Mouse (Mus musculus): ENCODE results near the gene Rimkla. TPM values are rescaled to one million over a fixed set of nuclear protein-coding genes. Genes with fewer than 3 reads are reported as not detected.
A peak's percentile ranks its signal among the peaks of the same experiment; 100 is the strongest.

The Rimkla gene
- polyA plus RNA-seq, 1 experiment, result not detected

DNA sequence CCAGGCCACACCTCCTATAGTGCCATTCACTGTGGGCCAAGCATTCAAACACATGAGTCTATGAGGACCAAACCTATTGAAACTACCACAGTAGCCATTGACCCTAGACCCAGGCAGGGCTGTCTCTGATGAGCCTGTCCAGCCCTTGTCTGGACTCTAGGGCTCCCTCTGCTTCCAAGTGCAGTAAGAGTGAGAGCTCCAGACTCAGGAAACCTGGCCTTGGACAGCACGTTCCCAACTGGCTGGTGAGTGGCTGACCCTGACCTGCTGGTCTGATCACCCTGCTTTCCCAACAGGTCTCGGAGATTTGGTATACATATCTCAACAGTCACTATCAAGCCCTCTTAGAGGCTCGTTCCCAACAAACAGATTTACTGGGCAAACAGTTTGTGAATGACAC lies 44.6 kb downstream of the Rimkla start:
- TF ChIP-seq GATA1 (IDR thresholded peaks at IDR 0.05; ENCODE audit: low read length), result no peak

DNA sequence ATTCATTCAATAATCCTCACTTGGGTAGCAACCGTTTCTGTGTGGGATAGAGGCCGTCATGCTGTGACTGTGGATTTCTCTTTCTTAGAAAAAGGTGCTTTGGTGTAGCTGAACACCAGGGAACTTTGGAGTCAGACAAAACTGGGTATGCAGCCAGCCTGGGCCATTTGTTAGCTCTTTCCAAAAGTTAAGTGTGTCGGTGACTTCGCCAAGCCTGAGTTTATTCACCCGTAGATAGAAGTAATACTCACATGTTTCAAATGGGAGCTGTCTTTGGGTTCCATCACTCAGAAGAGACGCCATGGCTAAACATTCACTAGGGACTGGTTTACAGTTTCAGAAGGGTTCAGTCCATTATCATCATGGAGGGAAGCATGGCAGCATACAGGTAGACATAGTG lies 45.2 kb downstream of the Rimkla start:
- TF ChIP-seq GATA1 (IDR thresholded peaks at IDR 0.05; ENCODE audit: low read length), result no peak

DNA sequence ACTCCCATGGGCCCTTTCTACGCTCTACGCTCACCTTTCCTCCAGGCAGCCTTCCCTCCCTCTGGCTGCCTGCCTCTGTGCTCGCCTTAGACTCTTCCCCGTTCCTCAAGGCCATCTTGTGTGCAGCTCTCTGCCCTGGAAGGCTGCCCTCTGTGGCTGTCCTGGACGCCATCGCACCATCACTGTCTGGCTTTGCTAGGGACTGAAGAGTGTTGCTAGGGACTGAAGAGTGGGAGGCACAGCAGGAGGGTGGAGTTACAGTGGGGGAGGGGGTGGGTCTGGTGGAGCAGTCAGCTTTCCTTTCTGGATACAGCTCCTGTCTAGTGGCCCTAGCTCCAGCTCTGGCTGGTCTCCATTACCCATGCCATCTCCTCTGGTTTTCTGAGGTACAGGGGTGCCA lies 49.9 kb downstream of the Rimkla start:
- TF ChIP-seq GATA1 (IDR thresholded peaks at IDR 0.05; ENCODE audit: low read length), result no peak

DNA sequence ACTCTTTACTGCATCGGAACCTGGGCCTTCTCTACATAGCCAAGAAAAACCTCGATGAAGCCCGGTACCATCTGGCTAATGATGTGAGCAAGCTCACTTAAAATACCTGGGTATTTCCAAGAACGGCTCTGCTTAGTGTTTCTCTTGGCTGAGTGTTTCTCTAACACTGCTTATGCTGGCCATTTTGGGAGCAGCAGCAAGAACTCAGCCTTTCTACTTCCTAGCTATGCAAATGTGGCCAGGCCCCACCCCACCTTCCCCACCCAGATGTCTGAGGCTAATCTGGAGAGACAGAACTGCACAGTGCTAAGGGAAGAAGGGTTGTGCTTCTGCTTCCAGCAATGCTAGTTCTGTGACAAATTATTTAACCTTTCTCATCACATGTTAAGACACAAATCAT lies 50.6 kb downstream of the Rimkla start:
- TF ChIP-seq GATA1 (IDR thresholded peaks at IDR 0.05; ENCODE audit: low read length), result no peak

DNA sequence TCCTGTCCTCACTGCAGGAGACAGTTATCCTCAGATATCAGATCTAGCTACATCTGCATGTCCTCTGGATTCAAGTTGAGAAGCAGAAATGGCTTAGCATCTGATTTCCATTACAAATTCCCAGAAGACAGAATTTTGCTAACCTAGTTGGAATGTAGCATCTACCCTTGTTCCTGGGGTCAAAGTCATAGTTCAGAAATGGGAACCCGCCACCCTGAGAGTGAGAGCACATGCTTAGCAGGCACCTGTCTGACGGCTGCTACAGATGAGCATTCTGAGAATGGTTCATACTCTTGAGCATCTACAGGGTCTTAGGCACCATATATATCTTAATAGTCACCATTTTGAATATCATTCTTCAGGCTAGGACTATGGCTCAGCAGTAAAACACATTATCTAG lies 54.5 kb downstream of the Rimkla start:
- TF ChIP-seq GATA1 (IDR thresholded peaks at IDR 0.05; ENCODE audit: low read length), result no peak

DNA sequence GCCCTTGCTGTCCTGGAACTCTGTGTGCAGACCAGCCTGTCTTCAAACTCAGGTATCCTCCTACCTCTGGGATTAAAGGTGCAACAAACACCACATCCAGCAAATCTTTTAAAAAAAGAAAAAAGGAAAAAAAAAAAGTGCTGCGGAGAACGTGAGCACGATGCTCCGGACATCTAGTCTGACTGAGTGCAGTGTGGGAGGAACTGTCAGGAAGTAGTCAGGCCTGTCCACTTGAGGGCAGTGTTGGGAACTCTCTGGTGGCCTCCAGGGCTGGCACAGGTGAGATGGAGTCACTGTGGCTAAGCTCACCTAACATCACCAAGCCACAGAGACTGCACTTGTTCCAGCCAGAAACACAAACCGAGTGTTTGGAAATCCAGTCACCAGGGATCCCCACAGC lies 61.8 kb downstream of the Rimkla start:
- no peak for TF ChIP-seq GATA1 (IDR thresholded peaks at IDR 0.05; ENCODE audit: low read length)

DNA sequence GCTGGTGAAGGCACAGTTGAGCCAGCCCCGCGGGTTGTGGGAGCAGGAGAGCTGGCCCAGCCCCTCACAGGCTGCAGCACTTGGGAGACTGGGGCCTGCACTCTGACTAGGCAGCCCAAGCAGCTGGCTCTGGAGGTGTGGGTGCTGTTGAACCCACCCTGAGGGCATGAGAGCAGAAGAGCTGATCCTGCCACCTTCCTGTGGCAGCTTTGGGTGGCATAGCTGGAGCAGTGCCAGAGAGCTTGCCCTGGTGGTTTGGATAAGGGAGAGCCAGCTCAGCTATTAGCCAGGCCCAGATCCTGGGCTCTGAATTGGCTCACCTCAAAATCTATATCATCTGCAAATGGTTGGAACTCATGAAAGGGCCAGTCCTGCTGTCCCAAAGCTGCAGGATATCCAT lies 64.7 kb downstream of the Rimkla start:
- no peak for TF ChIP-seq GATA1 (IDR thresholded peaks at IDR 0.05; ENCODE audit: low read length)

DNA sequence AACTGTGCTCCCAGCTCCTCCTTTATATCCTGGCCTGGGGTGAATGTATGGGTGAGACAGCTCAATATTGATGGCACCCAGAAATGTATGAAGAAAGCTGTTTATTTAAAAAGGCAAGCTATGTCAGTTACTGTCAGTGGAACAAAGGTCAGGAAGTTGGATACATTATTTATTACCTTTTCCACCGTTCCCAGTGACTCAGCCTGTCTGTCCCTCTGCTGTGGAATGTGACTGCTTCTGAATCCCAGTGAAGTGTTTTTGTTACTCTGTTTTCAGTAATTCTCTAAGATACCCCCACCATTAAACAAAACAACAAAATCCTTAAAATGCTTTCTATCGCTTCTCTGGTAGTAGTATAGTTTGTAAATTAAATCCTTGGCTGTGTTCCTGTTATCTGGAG lies 66.8 kb downstream of the Rimkla start:
- TF ChIP-seq GATA1 (IDR thresholded peaks at IDR 0.05; ENCODE audit: low read length), result no peak

DNA sequence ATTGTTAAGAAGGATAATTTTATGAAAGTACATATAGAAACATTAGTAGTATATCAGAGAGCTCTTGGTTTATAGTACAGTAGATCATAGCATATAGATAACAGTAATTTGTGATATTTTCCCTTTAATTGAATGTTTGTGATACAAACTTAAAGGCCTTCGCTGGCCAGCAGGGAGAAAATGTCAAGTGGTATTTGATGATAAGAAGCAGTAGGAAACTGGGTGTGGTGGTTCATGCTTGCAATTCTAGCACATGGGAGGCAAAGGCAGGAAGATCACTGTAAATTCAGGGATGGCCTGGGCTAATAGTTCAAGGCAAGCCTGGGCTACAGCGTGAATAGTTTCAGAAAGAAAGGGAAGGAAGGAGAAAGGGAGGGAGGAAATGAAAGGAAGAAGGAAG lies 67.4 kb downstream of the Rimkla start:
- TF ChIP-seq GATA1 (IDR thresholded peaks at IDR 0.05; ENCODE audit: low read length), result no peak

DNA sequence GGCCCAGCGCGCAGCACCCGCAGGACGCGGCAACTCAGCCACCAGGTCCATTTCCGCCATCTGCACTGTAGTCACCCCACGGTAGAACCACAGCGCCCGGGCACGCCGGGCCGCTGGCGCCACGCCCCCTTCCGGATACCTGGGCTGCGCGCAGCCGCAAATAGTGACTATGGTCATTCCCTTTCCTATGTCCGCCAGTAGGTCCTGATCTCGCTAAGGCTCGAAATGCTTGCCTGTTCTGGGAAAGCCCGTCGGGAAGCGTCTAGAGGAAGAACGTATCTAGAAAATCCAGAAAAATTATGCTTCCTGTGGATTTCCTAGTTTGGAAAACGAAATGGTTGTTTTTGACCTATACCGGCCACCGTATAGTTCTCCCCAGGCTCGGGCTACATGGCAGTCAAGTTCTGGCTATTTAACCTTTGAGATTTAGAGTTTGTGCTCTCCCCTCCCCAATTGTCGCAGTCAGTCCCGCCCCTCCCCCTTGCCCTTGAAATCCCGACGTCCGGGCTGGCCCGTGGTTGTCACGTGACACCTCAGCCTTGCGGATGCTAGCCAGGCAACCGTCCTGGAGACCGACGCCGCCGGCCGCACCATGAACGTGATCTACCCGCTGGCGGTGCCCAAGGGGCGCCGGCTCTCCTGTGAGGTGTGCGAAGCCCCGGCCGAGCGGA lies 70.0 kb downstream of the Rimkla start, which contains the start of the genes Ppcs and Zmynd12:
TSS of gene Ppcs (minus strand) at position 127 of the 671 bp plus-strand sequence.
TSS of gene Zmynd12 (plus strand) at position 521 of the 671 bp plus-strand sequence.
- no peak for TF ChIP-seq GATA1 (IDR thresholded peaks at IDR 0.05; ENCODE audit: low read length)

DNA sequence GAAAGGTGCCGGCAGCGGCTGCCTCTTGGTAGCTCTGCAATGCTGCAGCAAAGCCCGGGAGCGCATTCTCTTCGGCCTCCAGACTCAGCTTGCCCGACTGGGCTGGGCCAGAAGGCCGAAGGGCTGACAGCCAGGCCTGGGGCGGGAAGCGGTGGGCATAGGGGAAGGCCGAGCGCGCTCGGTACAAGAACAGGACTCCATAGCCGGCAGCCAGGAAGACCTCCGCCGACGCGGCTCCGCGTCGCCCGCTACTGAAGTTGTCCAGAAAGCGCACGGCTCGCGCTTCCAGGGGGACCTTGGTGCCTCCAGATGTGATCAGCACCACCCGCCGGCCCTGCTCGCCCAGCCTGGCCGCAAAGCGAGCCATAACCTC lies 70.5 kb downstream of the Rimkla start:
- no peak for TF ChIP-seq GATA1 (IDR thresholded peaks at IDR 0.05; ENCODE audit: low read length)

DNA sequence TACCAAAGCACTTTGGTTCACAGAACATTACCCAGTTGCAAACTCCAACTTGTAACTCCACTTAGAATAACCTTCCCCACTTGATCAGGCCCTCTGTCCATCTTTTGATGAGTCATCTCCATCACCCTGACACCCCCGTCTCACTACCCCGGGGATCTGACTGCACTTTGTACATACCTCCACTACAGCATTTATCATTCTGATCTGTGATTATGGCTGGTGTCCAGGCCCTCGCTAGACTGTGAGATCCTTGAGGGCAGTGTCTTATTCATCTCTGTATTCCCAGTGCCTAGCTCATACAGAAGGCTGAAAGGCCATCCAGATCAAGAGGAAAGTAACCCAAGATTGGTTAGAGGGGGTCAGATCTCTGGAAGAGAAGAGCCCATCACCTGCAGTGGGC lies 71.2 kb downstream of the Rimkla start:
- TF ChIP-seq GATA1 (IDR thresholded peaks at IDR 0.05; ENCODE audit: low read length), result no peak

DNA sequence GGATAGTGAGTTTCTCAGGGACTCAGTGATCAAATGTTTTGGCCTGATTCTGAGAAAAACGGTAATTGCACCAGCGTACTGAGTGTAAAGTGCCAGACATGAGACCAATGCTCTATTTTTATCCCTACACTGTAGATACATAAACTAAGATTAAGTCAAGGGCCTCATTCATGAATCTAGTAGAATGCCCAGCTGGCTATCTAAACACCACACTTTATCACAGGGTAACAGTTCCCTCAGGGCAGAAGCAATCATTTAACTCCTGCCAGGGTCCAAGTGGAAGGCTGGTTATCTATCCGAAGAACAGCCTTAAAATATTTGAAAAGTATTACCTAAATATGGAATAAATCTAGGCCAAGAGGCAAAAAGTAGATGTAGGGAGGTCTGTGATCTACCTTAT lies 74.5 kb downstream of the Rimkla start:
- peak; percentile 87 for TF ChIP-seq GATA1 (IDR thresholded peaks at IDR 0.05; ENCODE audit: low read length)

DNA sequence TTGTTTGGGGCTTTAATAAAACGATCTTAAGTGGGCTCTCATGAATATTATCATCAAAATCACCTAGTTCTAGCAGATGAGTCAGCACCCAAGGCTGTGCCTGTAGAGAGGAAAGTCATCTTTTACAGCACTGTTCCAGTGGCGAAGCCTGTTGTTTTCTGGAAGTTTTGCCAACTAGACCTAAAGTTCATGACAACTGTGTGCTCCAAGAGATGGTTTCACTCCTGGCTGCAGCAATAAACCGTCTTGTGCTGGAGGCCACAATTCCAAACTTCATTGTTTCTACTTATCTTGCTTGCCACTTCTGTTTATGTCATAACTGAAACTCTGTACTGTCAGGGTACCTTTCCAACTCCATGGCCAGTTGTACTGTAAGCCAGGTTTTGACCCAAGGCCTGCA lies 75.2 kb downstream of the Rimkla start:
- no peak for TF ChIP-seq GATA1 (IDR thresholded peaks at IDR 0.05; ENCODE audit: low read length)

Other genes with a start within 250 kb of the Rimkla start
- gene Cldn19, start 237.2 kb downstream of the Rimkla start, polyA plus RNA-seq (2012), result not detected in 2 replicates
- gene Ybx1, start 198.0 kb downstream of the Rimkla start, polyA plus RNA-seq (2012), result 2,530 and 2,672 TPM in 2 replicates
- gene Ppih, start 172.1 kb downstream of the Rimkla start, polyA plus RNA-seq (2012), result 2.6 and 4.2 TPM in 2 replicates
- not detected in 2 replicates for gene Ccdc30, start 77.1 kb downstream of the Rimkla start, polyA plus RNA-seq (2012)
- gene Ppcs, start 70.2 kb downstream of the Rimkla start, polyA plus RNA-seq (2012), result 15.0 and 15.6 TPM in 2 replicates
- 0.09 and 0.14 TPM in 2 replicates for gene Zmynd12, start 69.8 kb downstream of the Rimkla start, polyA plus RNA-seq (2012)
- gene Foxj3, start 44.4 kb upstream of the Rimkla start, polyA plus RNA-seq (2012), result 12.7 and 13.9 TPM in 2 replicates
- gene Frg2f1, start 46.9 kb upstream of the Rimkla start, polyA plus RNA-seq (2012), result 5.6 and 11.9 TPM in 2 replicates
- not detected in 2 replicates for gene Guca2a, start 145.1 kb upstream of the Rimkla start, polyA plus RNA-seq (2012)
- gene Guca2b, start 166.3 kb upstream of the Rimkla start, polyA plus RNA-seq (2012), result not detected in 2 replicates
- not detected in 2 replicates for gene Hivep3, start 241.2 kb upstream of the Rimkla start, polyA plus RNA-seq (2012)